Mouse (Mus musculus): ENCODE results near the gene Dppa2. TPM values are rescaled to one million over a fixed set of nuclear protein-coding genes. Genes with fewer than 3 reads are reported as not detected.
"Not testable (repeated sequence)": the region's sequence is repeated elsewhere in the genome, so short reads cannot be mapped to it uniquely, and the experiment has no call there.

The Dppa2 gene
- not detected for total RNA-seq (2021)
- long read RNA-seq, result 0 reads

DNA sequence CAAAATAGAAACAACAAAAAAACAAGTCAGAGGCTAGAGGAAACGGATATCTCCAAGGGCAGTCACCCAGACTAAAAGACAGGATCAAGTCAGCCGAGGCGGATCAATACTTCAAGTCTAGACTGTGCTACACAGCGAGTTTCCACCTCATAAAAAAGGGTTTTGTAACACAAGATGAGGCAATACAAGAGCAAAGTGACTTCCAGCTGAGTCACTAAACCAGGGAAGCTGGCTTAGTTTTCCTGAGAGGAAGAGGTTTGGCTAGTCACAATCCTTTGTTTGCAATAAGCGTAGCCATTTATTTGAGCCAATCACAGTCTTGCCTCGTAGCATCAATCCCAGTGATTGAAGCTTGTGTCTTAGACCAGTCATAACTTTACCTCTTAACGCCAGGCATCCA lies at the start of gene Dppa2:
TSS of gene Dppa2 (plus strand) at position 400 of the 400 bp plus-strand sequence.
- no peak for DNase-seq (ENCODE audit: low spot score in 2 of 2)

GRCm38 (mm10) chr16:48254584-48254983 lies 49.1 kb upstream of the Dppa2 start:
- DNase-seq (ENCODE audit: low spot score in 2 of 2), result no peak

DNA sequence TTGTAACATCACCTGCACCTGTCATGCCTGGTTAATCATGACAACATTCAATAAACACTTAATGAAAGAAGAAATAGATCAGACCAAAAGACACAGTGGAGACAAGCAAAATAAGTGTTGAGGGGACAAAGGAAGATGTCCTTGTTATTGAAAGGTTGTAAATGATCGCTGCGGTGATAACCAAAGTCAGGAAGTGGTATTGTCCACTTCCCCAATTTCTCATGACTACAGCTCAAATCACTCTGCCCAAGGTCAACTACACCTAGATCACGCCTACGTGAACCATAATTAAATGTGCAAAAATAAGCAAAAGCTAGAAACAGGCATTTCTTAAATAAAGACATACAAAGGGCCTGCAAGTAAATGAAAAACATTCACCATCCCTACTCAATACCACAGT lies 44.2 kb upstream of the Dppa2 start:
- no peak for DNase-seq (ENCODE audit: low spot score in 2 of 2)

DNA sequence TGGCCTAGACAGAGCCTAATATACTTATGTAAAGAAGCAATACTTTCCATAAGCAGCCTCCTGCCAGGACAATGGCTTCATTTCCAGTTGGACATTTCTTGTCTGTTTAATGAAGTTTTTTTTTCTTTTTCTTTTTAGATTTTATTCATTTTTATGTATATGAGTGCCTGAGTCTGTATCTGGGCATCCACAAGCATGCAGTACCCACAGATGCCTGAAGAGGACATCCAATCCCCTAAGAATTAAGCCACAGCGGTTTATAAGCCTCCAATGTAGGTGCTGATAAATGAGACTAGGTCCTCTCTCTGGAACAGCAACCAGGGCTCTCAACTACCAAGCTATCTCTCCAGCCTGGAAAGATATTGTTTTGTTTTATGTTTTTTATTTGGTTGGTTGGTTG lies 40.8 kb upstream of the Dppa2 start:
- no peak for DNase-seq (ENCODE audit: low spot score in 2 of 2)

- DNase-seq (ENCODE audit: low spot score in 2 of 2), result no peak
Observed at GRCm38 (mm10) chr16:48265856-48266255, 37.9 kb upstream of the Dppa2 start.

- DNase-seq (ENCODE audit: low spot score in 2 of 2), result no peak
Observed at GRCm38 (mm10) chr16:48276940-48277339, 26.8 kb upstream of the Dppa2 start.

- no peak for DNase-seq (ENCODE audit: low spot score in 2 of 2)
Observed at GRCm38 (mm10) chr16:48280883-48281282, 22.8 kb upstream of the Dppa2 start.

- no peak for DNase-seq (ENCODE audit: low spot score in 2 of 2)
Observed at GRCm38 (mm10) chr16:48282801-48283200, 20.9 kb upstream of the Dppa2 start.

DNA sequence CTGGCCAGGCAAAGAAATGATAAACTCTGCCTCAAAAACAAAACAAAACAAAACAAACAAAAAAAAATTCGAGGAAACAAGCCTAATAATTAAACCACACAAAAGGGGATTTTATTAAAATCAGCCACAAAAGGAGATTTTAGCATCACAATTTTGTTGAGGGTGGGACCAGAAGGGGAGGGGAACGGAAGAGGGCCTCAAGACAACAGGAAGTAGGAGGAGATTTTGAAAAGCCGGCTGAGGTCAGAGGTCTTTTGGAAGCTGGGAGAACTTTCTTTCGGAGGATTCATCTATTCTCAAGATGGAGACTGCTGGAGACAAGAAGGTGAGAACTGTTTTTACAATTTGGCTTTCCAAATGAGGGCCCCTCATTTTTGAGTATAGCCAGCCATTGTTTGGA lies 20.2 kb upstream of the Dppa2 start, which contains the start of gene Dppa4:
TSS of gene Dppa4 (plus strand) at position 217 of the 400 bp plus-strand sequence.
- no peak for DNase-seq (ENCODE audit: low spot score in 2 of 2)

DNA sequence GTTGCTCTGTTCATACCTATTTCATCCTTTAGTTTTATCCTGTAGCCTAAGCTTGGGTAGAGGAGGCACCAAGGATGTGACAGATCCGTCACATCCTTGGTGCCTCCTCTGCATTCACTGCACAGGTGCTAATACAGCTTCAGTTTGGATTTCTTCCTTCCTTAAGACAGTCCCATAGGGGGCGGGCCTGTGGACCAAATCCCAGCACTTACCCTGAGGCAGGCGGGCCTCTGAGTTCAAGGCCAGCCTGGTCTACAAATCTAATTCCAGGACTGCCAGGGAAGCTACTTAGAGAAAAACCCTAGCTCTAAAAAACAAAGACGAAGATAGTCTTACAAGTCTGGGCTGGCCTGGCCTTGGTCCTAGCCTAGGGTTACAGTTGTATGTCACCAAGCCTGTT lies 18.2 kb upstream of the Dppa2 start:
- no peak for DNase-seq (ENCODE audit: low spot score in 2 of 2)

- no peak for DNase-seq (ENCODE audit: low spot score in 2 of 2)
Observed at GRCm38 (mm10) chr16:48297384-48298136, 6.1 kb upstream of the Dppa2 start.

DNA sequence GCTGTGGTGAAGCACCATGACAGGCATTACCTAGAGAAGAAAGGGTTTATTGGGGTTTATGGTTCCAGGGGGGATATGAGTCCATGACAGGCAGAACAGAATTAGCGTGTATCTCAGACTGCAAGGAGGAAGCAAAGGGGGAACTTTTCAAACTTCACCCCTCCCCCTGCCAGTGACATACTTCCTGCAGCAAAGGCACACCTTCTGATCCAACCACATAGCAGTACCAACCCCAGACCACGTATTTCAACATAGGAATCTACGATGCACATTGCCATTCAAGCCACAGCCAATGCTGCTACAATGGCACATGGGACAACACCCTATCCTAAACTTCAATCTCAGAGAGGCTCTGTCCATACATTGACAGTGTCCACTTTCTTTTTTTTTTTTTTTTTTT lies 3.8 kb upstream of the Dppa2 start:
- no peak for DNase-seq (ENCODE audit: low spot score in 2 of 2)

GRCm38 (mm10) chr16:48303983-48304382 lies 275 bp downstream of the Dppa2 start:
- DNase-seq (ENCODE audit: low spot score in 2 of 2), result no peak

GRCm38 (mm10) chr16:48308916-48309315 lies 5.2 kb downstream of the Dppa2 start:
- DNase-seq (ENCODE audit: low spot score in 2 of 2), result not testable (repeated sequence)

DNA sequence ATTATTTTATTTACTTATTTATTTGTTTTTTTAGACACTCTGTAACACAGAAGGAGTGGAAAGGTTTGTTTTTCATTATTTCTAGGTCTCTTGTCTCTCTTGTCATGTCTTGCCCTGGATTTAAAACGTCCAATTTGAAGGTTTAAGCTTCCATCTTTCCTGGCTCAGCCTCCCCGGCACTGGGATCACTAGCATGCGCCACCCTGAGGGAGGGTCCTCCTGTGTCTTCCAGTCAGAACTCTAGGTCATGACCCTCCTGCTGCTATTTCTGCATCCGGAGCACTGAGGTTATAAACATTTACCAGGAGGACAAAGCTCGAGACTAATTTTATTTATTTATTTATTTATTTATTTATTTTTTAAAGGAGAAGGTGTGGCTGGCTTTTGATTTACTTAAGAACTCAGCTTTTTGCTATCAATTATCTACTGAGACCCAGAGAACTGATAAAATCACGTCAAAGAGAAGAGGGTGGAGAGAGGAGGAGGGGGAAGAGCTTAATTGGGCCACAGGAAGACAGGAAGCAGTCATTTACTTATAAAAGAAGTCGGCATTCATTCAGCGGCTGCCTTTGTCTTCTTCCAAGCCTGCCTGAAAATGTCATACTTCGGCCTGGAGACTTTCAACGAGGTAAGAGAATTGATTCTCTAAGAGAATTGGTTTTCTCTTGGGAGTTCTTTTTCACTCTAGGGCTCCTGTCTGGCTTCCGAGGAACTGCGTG lies 6.4 kb downstream of the Dppa2 start:
- no peak for DNase-seq (ENCODE audit: low spot score in 2 of 2)

- DNase-seq (ENCODE audit: low spot score in 2 of 2), result peak in 1 of 2 experiments; percentile 3
Observed at GRCm38 (mm10) chr16:48315294-48315693, 11.6 kb downstream of the Dppa2 start.

GRCm38 (mm10) chr16:48320781-48321180 lies 17.1 kb downstream of the Dppa2 start:
- no peak for DNase-seq (ENCODE audit: low spot score in 2 of 2)

DNA sequence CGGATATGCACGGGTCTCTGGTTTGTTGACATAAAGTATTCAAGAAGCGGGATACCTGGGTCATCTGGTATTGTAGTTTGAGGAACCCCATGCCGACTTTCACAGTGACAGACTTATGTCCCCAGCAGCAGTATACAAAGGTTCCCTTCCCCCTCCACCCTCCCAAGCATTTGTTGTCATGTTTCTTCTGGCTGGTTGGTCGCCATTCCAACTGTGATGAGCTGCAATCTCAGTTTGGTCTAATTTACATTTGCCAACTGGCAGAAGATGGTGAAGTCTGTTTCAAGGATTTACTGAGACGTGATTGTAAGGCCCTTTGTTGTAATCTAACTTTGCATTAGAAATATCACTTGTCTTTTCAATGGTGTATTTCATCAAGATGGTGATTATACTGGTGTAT lies 19.4 kb downstream of the Dppa2 start:
- no peak for DNase-seq (ENCODE audit: low spot score in 2 of 2)

DNA sequence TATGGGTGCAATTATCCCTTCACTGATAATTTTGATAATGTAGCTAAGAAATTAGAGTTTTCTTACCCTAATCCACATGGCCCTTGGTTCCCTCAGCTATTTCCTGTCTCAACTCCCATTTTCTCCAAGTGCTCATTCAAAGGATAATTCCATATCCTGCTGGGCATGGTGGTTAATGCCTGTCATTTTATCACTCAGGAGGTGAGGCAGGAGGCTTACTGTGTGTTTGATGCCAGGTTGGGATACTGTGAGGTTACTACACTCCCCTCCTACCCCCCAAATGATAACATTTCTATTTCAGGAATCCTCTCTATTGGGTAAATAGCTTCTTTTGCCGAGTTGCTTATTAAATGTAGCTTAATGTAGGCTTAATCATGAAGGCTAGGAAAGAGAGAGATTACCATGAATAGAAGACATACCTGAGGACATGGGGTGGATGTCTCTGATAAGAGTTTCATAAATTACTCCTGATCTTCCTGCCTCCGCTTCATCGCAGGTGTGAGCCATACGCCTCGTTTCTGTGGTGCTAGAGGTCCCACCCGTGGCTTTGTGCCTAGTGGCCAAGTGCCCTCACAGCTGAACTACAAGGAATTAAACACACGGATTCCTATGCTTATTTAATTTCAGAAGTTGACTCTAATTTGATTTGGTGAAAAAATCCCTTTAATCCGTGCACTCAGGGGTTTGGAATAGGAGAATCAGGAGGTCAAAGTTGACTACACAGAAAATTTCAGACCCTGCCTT lies 20.1 kb downstream of the Dppa2 start:
- DNase-seq (ENCODE audit: low spot score in 2 of 2), result no peak

- DNase-seq (ENCODE audit: low spot score in 2 of 2), result no peak
Observed at GRCm38 (mm10) chr16:48326903-48327302, 23.2 kb downstream of the Dppa2 start.

GRCm38 (mm10) chr16:48328420-48328819 lies 24.7 kb downstream of the Dppa2 start:
- DNase-seq (ENCODE audit: low spot score in 2 of 2), result no peak

DNA sequence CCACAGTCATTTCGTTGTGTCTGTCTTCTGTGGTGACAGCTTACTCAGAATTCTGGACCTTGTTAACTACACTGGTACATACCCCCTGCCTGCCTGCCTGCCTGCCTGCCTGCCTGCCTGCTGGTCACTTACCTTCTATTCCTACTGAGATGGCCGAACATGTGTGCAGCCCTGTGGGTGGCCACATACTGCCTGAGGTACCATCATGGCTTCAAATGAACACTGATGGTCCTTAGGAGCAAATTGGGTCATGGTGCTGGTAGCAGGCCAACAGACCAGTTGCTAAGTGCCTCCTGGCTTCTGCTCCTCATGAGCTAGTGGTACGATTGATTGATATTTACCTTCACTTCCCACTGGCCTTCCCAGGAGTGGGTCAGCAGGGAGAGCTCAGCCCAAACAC lies 28.1 kb downstream of the Dppa2 start:
- no peak for DNase-seq (ENCODE audit: low spot score in 2 of 2)

Data from layer of hippocampus, adult 18-20 months (tissue).